30 mouse cellular contexts compared by ENCODE assay signal in genomic region chr17:57256921-57257485, GRCm38 (mm10). TPM values are rescaled to one million over a fixed set of nuclear protein-coding genes. Genes with fewer than 3 reads are reported as not detected.
DNase-seq lines count a peak whose midpoint lies in the region; ATAC-seq lines count a peak whose summit lies in the region.
"Had no signal": no experiment of that assay in that cellular context is flagged by ENCODE, and none has a peak within 500 bp of the region (broad histone marks: within the 10 kb centered on the region; RNA-seq: fewer than 3 reads in every experiment).

No protein-coding gene starts in this region.

- peaks cover 10% of the 10 kb centered on the region for H3K4me1 ChIP-seq in heart, embryonic 10.5 days
- H3K4me1 ChIP-seq in heart, embryonic 12.5 days (replicated peaks): peaks cover 3% of the 10 kb centered on the region; the same call in 1 of the 2 replicates
- H3K4me1 ChIP-seq: embryonic facial prominence, embryonic 10.5 days; embryonic facial prominence, embryonic 13.5 days; forebrain, embryonic 13.5 days; hindbrain, embryonic 10.5 days; hindbrain, embryonic 13.5 days; intestine, embryonic 15.5 days had no signal

- 95% methylated on average over 22 of the region's 22 CpGs for WGBS in heart, embryonic 10.5 days
- WGBS in heart, embryonic 12.5 days: 92% methylated on average over 22 of the region's 22 CpGs

- H3K27me3 ChIP-seq in heart, embryonic 10.5 days (ENCODE audit: insufficient read depth, poor library complexity, severe bottlenecking): no peaks in the 10 kb centered on the region
- H3K27me3 ChIP-seq in heart, embryonic 12.5 days (replicated peaks): no peaks in the 10 kb centered on the region
- H3K27me3 ChIP-seq: CH12.LX; embryonic facial prominence, embryonic 13.5 days; forebrain, embryonic 13.5 days; heart, embryonic 15.5 days; hindbrain, embryonic 13.5 days; intestine, embryonic 15.5 days; Patski had no signal

- DNase-seq in adrenal gland, adult 2 months: peak; percentile 1
- DNase-seq in adrenal gland, postnatal 4 days (ENCODE audit: low spot score in 2 of 2): no peak
- DNase-seq in gastrocnemius, postnatal 14 days: peak; percentile 4
- no peak for DNase-seq in gastrocnemius, adult 18-20 months (ENCODE audit: low spot score)
- DNase-seq in heart, embryonic 10.5 days (ENCODE audit: low spot score): peak; percentile 69
- peak; percentile 0 for DNase-seq in CD4-positive helper T cell, adult 2 months (ENCODE audit: low read depth, low spot score)
- DNase-seq: adrenal gland, postnatal 14 days; cerebellum, adult 11-12 months; cerebellum, adult 8-10 months; cerebellum, postnatal 10 days; embryo, embryonic 11 days; forebrain, postnatal 0 days; heart, adult 18-20 months; heart, postnatal 10 days; heart, postnatal 36 days; kidney, adult 11 months had no signal

- H3K9me3 ChIP-seq in heart, embryonic 10.5 days: no peaks in the 10 kb centered on the region
- H3K9me3 ChIP-seq in heart, embryonic 12.5 days (replicated peaks): no peaks in the 10 kb centered on the region
- H3K9me3 ChIP-seq: embryonic facial prominence, embryonic 10.5 days; embryonic facial prominence, embryonic 13.5 days; forebrain, embryonic 13.5 days; G1E; heart, embryonic 15.5 days; hindbrain, embryonic 10.5 days; hindbrain, embryonic 13.5 days; intestine, embryonic 15.5 days had no signal

- H3K9ac ChIP-seq in heart, embryonic 12.5 days: no peak overlapping the region
- H3K9ac ChIP-seq: embryonic facial prominence, embryonic 13.5 days; forebrain, embryonic 13.5 days; forebrain, postnatal 0 days; heart, embryonic 15.5 days; hindbrain, embryonic 13.5 days; intestine, embryonic 15.5 days had no signal

- no peak for ATAC-seq in heart, embryonic 12.5 days (ENCODE audit: insufficient number of reproducible peaks, low FRiP score)
- ATAC-seq: forebrain, embryonic 13.5 days; forebrain, postnatal 0 days; hindbrain, embryonic 16.5 days; intestine, embryonic 15.5 days; Patski had no signal

- no peak overlapping the region for H3K4me2 ChIP-seq in heart, embryonic 12.5 days
- H3K4me2 ChIP-seq: embryonic facial prominence, embryonic 13.5 days; forebrain, embryonic 13.5 days; heart, embryonic 11.5 days; heart, embryonic 15.5 days; hindbrain, embryonic 13.5 days; intestine, embryonic 15.5 days had no signal

- peaks cover 88% of the 10 kb centered on the region for H3K36me3 ChIP-seq in heart, embryonic 10.5 days
- H3K36me3 ChIP-seq in heart, embryonic 12.5 days: peaks cover 89% of the 10 kb centered on the region

- no peak overlapping the region for H3K27ac ChIP-seq in heart, embryonic 10.5 days
- no peak overlapping the region for H3K27ac ChIP-seq in heart, embryonic 12.5 days (ENCODE audit: poor library complexity, severe bottlenecking)
- H3K27ac ChIP-seq: embryonic facial prominence, embryonic 10.5 days; embryonic facial prominence, embryonic 13.5 days; forebrain, embryonic 13.5 days; heart, embryonic 15.5 days; hindbrain, embryonic 10.5 days; hindbrain, embryonic 13.5 days; intestine, embryonic 15.5 days had no signal

- no peak overlapping the region for H3K4me3 ChIP-seq in heart, embryonic 10.5 days
- H3K4me3 ChIP-seq in heart, embryonic 12.5 days: no peak overlapping the region
- H3K4me3 ChIP-seq: embryonic facial prominence, embryonic 10.5 days; embryonic facial prominence, embryonic 13.5 days; erythroblast, embryonic 14.5 days; forebrain, embryonic 13.5 days; heart, embryonic 15.5 days; hindbrain, embryonic 10.5 days; hindbrain, embryonic 13.5 days; intestine, embryonic 15.5 days had no signal

- intact Hi-C loops in gastrocnemius, postnatal 14 days (cut with DNase I; ENCODE audit: low total_unique reads): no loop called here

RNA-seq across cellular contexts. Expression of gene Trip10, which starts 7.7 kb away (rescaled TPM):
- total RNA-seq in adrenal gland, adult 2 months (2021): 10 to 100 TPM; 44.5 to 51.5 TPM
- 25.2 and 28.2 TPM in 2 replicates for polyA plus RNA-seq in adrenal gland, adult 2 months (2012; rRNA removed)
- 10 to 100 TPM; 52.1 to 58.4 TPM for total RNA-seq in adrenal gland, postnatal 4 days (2021)
- total RNA-seq in gastrocnemius, postnatal 14 days (2021): 10 to 100 TPM; 69.4 to 75.6 TPM
- 100 to 1,000 TPM; 142 to 174 TPM for total RNA-seq in gastrocnemius, adult 18-20 months (2021)
- 44.4 and 46.8 TPM in 2 replicates for polyA plus RNA-seq in heart, embryonic 10.5 days (2016; fragmentation: Nextera tagmentation; extraction: Ambion mirVana)
- 41.6 and 45.4 TPM in 2 replicates for polyA plus RNA-seq in heart, embryonic 12.5 days (2016; fragmentation: Nextera tagmentation; extraction: Ambion mirVana)

RNA-seq across cellular contexts. Expression of gene Gpr108, which starts 8.8 kb away (rescaled TPM):
- 10 to 100 TPM; 85.1 to 89.5 TPM for total RNA-seq in adrenal gland, adult 2 months (2021)
- polyA plus RNA-seq in adrenal gland, adult 2 months (2012; rRNA removed): 79.7 and 82.5 TPM in 2 replicates
- 10 to 100 TPM; 50.3 to 52.5 TPM for total RNA-seq in adrenal gland, postnatal 4 days (2021)
- total RNA-seq in gastrocnemius, postnatal 14 days (2021): 10 to 100 TPM; 21.8 to 24.6 TPM
- total RNA-seq in gastrocnemius, adult 18-20 months (2021): 10 to 100 TPM; 22.6 to 25.4 TPM
- polyA plus RNA-seq in heart, embryonic 10.5 days (2016; fragmentation: Nextera tagmentation; extraction: Ambion mirVana): 25.2 and 28.6 TPM in 2 replicates
- polyA plus RNA-seq in heart, embryonic 12.5 days (2016; fragmentation: Nextera tagmentation; extraction: Ambion mirVana): 24.9 and 27.4 TPM in 2 replicates

RNA-seq across cellular contexts. Expression of gene Vav1, which starts 21.9 kb away (rescaled TPM):
- 1 to 10 TPM; 2.0 to 4.3 TPM for total RNA-seq in adrenal gland, adult 2 months (2021)
- polyA plus RNA-seq in adrenal gland, adult 2 months (2012; rRNA removed): 1.1 and 1.3 TPM in 2 replicates
- 1 to 10 TPM; 2.7 to 3.3 TPM for total RNA-seq in adrenal gland, postnatal 4 days (2021)
- total RNA-seq in gastrocnemius, postnatal 14 days (2021): under 1 TPM; 0.66 to 0.93 TPM
- total RNA-seq in gastrocnemius, adult 18-20 months (2021): under 1 TPM; 0.32 to 0.71 TPM
- polyA plus RNA-seq in heart, embryonic 10.5 days (2016; fragmentation: Nextera tagmentation; extraction: Ambion mirVana): 1.2 and 2.7 TPM in 2 replicates
- 1.6 and 1.7 TPM in 2 replicates for polyA plus RNA-seq in heart, embryonic 12.5 days (2016; fragmentation: Nextera tagmentation; extraction: Ambion mirVana)
- polyA plus RNA-seq: Patski had no signal

RNA-seq across cellular contexts. Expression of gene C3, which starts 29.1 kb away (rescaled TPM):
- total RNA-seq in adrenal gland, adult 2 months (2021): 1,000 to 10,000 TPM in 1 of 2 experiments, 100 to 1,000 TPM in 1; 382 to 3,178 TPM
- 222 and 767 TPM in 2 replicates for polyA plus RNA-seq in adrenal gland, adult 2 months (2012; rRNA removed)
- 100 to 1,000 TPM in 1 of 2 experiments, 10 to 100 TPM in 1; 60.7 to 452 TPM for total RNA-seq in adrenal gland, postnatal 4 days (2021)
- total RNA-seq in gastrocnemius, postnatal 14 days (2021): 1 to 10 TPM in 1 of 2 experiments, under 1 TPM in 1; 0.60 to 1.2 TPM
- total RNA-seq in gastrocnemius, adult 18-20 months (2021): 10 to 100 TPM; 23.2 to 26.2 TPM
- polyA plus RNA-seq in heart, embryonic 10.5 days (2016; fragmentation: Nextera tagmentation; extraction: Ambion mirVana): 0.46 and 5.3 TPM in 2 replicates
- 0.87 and 2.6 TPM in 2 replicates for polyA plus RNA-seq in heart, embryonic 12.5 days (2016; fragmentation: Nextera tagmentation; extraction: Ambion mirVana)

Comparison
In these comparisons a context has a peak if more than half of its experiments do, and no peak if none do; other contexts are left out.
1. DNase-seq: peak in adrenal gland, adult 2 months (single experiment), gastrocnemius, postnatal 14 days (single experiment), heart, embryonic 10.5 days (single experiment) and CD4-positive helper T cell, adult 2 months (single experiment); none in adrenal gland, postnatal 4 days (0 of 2) and gastrocnemius, adult 18-20 months (single experiment).